Mouse (Mus musculus) megakaryocyte, adult 5-6 weeks (primary cell): ENCODE data around the gene Ifit1bl2. TPM values are rescaled to one million over a fixed set of nuclear protein-coding genes. Genes with fewer than 3 reads are reported as not detected.
"Not testable (repeated sequence)": the region's sequence is repeated elsewhere in the genome, so short reads cannot be mapped to it uniquely, and the experiment has no call there.

ENCODE experiments used
- ATAC-seq: 2 replicates; pipeline ENCODE4 v1.8.0; 2016; ENCODE audit warnings: mild to moderate bottlenecking, inconsistent platforms; ENCODE audit not compliant: poor library complexity, severe bottlenecking
- total RNA-seq, 2 experiments: library from RNA; stranded (forward) in 1 of 2; stranded (reverse) in 1 of 2; fragments of 153-499, 151-499 nt in 1 of 2; fragments of 221-1000, 200-1000 nt in 1 of 2; gene quantifications; 2 replicates each; pipeline versions ENCODE4 v1.2.3 to v1.2.4; 2015 to 2017

Ifit1bl2 gene
- 3.8 and 4.2 TPM in 2 replicates for total RNA-seq (2015)
- total RNA-seq (2017): 6.7 and 8.1 TPM in 2 replicates

DNA sequence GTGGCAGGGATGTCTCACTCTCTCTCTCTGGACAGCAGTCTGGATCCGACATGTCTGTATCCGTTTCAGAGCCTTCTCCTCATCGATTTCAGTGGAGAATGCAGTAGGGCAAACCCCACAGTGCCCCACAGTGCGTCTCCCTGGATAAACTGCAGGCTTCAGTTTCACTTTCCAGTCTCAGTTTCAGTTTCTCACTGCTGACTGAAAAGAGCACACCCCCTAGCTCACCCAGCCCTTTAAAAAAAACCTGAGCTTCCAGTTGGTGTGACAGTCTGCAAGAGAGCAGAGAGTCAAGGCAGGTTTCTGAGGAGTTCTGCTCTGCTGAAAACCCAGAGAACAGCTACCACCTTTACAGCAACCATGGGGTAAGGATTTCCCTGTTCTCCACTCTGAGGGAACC, at the start of gene Ifit1bl2, which contains the start of gene Ifit1:
Gene Ifit1bl2 (minus strand): TSS at position 121 of the 400 bp plus-strand sequence.
Gene Ifit1 (plus strand): TSS at position 249 of the 400 bp plus-strand sequence.
- peak; percentile 89 for ATAC-seq

DNA sequence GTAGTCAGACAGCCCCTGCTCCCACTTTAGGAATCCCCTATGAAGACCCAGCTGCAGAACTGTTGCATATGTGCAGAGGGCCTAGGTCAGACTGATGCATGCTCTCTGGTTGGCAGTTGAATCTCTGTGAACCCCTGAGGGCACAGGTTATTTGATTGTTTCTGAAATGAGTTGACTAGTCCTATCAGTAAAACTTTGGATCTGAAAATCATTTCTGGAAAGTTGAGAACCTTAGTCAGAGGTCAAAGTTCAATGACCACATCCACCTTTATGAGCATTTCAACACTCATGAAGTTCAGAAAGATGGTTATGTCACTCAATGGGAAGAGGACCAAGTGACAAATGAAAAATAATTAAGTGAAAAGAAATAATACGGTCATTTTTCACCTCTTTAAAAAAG, 45.0 kb upstream of the Ifit1bl2 start:
- no peak for ATAC-seq

DNA sequence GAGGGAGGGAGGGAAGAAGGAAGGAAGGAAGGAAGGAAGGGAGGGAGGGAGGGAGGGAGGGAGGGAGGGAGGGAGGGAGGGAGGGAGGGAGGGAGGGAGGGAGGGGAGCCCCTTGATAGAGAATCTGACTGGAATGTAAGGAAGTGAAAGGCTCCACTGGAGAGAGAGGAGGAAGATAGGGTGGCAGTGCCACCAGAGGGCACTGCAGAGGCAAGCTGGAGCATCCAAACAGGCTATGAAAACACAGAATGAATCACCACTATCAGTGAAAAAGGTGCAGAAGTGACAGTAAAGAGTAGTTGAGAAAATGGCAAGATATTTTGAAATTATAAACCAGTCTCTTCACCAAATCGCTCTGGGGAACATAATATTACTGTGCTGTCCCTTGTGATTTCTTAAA, 44.3 kb upstream of the Ifit1bl2 start:
- ATAC-seq: peak; percentile 45; the same call in 1 of the 2 replicates

DNA sequence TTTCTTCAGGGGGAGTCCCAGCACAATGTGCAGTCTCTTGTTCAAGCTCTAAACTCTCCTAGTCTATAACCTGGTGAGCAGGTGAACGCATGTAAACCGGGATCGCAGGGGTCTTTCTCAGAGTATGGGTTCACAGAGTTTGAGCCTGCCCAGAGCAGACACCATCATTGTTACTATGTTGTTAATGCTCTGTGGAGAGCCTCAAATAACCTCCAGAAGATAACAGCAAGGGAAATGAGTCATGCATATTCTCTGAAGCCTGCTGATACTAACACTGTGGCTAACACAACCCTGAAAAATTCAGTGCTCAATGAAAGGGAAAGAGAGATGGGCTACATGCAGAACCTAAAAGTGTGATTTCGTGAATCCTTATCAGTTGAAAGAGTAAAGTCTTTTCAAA, 37.9 kb upstream of the Ifit1bl2 start:
- no peak for ATAC-seq

DNA sequence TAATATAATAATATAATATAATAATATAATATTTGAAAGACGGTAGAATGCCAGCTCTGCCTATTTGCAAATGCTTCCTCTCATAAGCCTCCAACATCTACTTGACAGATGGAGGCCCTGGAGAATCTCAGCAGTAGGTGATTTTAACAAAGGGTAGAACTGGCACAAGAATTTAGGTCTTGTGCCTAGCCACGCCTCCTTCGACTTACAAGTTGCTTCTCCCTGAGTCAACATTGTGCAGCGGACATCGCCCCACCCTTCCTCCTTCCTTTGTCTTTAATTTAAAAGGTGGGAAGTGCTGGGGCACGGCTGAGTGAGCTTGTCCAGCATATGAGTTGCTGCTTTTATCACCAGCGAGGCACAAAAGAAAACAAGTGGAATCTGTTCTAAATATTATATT, 32.9 kb upstream of the Ifit1bl2 start:
- ATAC-seq: no peak

DNA sequence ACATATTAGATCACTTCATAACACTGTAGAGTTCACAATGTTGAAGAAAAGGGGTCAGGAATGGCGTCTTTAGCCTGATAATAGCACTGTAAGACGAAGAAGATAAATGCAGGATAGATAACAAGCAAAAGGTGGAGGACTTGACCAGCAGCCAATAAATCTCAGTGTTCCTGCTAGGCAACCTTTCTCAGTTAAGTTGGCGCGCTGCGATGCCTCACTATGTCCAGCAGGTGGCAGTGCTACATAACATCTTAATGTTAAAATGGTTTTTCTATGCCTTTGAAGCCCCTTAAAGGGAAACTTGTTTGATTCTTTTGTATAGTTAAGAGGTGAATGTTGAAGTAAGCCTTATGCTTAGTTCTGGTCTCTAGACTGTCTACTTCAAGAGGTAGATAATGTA, 25.6 kb upstream of the Ifit1bl2 start:
- ATAC-seq: peak; percentile 75

DNA sequence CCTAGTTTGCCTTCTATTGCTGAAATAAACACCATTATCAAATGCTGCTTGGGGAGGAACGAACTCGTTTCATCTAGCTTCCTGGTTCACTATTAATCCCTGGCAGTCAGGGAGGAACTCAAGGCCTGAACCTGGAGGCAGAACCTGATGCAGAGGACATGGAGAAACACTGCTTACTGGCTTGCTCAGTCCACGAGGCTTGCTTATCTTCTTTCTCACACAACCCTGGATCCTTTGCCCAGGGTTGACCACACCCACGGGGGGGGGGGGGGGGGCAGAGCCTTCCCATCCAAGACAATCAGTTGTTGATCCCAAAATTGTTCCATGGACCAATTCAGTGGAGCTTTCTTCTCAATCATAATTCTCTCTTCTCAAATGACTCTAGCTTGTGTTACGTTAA, 22.2 kb upstream of the Ifit1bl2 start:
- ATAC-seq: no peak

DNA sequence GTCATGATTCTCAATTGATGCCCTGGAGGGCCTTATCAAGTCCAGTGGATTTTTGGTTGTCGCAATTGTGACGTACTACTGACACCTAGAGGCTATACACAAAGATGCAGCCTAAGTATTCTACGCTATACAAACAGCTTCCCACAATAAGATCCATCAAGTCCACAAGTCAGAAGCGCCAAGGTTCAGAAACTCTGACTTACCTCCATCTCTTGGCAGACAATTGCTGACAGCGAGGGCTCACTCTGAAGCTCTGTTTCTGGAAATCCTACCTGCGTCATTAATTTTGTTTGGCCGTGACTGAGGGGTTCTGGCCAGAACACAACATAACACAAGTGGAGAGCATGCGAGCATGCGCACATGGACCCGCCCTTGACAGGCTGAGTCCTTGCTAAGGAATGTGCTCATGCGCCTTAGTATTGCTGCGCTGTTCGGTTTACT, 21.5 kb upstream of the Ifit1bl2 start:
- ATAC-seq: peak; percentile 86

DNA sequence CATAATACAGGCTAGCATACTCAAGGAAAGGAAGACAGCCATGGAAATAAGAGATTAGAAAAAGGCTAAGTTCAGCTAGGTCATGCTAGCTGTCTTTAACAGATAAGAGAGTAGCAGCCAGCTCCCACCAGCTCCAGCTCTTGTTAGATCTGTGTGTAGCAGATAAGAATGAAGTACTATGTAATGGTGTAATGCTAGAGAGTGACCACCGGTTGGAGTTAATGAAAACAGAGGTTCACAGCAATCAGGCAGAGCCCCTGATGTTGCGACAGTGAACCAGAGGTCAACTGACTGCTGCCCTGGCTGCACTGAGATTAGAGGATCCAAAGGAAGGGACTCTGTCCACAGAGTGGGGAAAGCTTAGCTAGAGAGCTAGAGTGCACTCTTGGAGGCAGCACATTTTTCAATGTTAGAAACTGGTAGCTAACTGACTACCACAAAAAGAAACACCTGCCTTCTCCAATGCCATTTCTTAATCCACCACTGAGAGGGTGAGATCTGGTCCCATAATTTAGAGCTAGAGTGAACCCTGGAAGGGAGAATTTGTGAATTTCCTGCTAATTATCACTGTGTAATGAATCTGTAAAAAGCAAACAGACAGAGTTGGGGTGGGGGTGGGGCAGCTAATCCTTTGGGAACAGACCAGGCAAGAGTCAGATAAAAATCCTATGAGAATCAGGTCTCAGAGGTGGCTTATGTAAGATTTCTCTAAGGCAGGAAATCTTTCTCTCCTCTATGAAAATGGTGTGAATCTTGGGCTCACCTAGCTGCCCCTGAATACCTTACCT, 16.2 kb upstream of the Ifit1bl2 start:
- ATAC-seq: peak; percentile 69

DNA sequence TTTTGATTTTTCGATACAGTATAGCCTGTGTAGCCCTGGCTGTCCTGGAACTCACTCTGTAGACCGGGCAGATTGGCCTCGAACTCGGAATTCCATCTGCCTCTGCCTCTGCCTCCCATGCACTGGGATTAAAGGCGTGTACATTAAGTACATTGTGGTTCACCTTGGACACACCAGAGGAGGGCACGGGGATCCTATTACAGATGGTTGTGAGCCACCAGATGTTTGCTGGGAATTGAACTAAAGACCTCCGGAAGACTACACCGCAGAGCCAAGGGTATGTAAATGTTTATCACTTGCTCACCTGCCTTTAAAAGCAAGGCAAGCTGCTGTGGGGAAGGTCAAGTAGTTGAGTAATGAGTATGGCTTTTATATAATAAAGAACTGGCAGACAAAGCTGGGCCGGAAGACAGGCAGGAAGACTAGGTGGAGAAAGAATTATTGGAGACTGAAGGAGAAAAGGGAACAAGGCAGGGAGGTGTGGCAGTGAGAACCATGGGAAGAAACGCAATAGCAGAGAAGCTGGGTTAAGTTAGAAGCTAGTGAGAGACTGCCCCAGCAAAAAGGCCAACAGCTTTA, 14.8 kb upstream of the Ifit1bl2 start:
- ATAC-seq: no peak

DNA sequence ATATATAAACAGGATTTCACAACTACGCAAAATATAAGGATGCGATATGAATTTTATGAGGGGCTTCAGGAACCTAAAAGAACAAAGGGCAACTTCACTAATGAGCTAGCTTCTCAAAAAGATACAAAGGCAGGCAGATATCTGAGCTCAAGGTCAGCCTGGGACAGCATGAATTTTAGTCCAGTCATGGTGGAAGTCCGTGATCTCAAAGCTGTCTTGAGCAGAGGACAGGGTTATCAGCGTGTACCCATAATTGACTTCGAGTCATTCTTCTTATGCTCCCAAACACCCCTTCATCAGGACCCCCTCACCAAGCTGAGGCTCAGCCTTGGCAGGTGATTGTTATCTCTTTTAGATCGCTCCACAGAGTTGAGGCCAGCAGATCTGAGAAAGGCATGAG, 10.5 kb upstream of the Ifit1bl2 start:
- no peak for ATAC-seq

DNA sequence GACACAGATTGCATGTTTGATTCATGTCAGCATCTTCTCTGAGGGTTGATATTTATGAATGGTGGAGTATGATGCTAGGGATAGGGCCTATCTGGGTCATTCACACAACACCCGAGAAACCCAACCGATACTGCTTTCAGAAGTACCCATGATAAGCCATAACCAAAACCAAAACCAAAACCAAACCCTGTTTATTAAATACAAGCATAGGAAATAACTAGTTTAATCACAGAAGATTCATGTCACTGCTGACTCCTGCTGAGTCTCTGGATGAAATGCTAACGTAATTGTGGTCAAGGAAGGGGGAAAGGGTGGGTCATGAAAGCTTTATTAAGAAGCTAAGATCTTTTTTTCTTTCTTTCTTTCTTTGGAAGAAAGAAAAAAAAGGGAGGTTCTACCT, 9.7 kb upstream of the Ifit1bl2 start:
- no peak for ATAC-seq

DNA sequence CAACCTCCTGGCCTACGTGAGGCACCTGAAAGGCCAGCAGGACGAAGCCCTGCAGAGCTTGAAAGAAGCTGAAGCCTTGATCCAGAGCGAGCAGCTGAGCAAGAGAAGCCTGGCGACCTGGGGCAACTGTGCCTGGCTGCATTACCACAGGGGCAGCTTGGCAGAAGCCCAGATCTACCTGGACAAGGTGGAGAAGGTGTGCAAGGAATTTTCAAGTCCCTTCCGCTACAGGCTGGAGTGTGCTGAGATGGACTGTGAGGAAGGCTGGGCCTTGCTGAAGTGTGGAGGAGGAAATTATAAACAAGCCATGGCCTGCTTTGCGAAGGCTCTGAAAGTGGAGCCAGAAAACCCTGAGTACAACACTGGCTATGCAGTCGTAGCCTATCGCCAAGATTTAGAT, 7.1 kb upstream of the Ifit1bl2 start:
- ATAC-seq: not testable (repeated sequence)

DNA sequence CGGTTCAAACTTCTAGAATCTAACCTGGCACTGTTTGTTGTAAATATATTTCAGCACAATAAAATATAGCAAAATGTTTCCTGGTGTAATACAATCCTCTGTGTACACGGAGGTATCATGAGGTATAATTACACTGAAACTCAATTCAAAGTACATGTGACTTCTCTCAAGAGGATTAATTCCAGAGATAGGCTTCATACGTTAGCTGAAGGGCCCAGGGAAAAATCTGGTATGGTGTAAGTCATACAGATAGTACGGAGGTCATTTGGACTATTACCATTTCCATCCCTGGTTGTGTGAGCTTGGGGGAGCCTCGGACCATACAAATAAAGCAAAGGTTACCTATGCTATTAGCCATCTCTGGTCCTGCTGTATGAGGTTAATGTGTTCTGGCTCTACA, 2.1 kb upstream of the Ifit1bl2 start:
- ATAC-seq: no peak

DNA sequence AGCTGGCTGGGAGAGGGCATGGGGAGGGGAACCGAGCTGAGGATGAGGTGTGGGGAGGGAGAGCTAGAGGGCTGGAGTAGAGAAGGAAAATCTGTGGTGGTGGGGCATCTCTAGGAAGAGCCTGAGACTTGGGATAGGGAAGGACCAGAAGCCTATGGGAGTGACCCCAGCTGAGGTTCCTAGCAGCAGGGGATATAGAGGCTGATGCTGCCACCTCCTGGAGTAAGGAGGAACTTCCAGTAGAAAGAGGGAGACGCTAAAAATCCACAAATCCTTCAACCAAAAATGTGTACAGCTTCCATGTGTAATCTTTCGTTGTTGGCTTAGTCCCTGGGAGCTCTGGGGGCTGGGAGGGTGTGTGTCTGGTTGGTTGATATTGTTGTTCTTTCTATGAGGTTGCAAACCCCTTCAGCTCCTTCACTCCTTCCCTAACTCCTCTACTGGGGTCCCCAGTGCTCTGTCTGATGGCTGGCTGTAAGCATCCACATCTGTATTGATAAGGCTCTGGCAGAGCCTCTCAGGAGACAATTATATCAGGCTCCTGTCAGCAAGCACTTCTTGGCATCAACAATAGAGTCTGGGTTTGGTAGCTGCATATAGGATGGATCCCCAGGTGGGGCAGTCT, 3.5 kb downstream of the Ifit1bl2 start:
- ATAC-seq: peak; percentile 66

DNA sequence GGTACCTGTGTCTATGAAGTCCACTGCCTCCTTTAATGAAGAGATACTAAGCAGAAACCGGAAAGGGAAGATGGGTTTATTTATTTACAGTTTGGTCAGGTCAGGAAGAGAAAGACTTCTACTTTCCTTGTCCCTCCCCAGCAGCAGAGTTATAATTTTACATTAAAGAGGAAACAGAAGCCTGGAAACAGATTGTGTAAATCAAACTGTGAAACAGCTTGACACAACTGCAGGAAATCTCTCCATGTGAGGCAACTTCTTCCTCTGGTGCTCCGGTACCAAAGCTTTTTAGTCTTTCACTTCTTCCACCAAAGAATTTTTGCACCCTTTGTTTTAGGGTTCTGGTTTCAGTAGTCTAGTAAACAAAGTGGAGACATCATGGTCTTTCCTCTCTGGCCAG, 7.1 kb downstream of the Ifit1bl2 start:
- ATAC-seq: peak; percentile 82

DNA sequence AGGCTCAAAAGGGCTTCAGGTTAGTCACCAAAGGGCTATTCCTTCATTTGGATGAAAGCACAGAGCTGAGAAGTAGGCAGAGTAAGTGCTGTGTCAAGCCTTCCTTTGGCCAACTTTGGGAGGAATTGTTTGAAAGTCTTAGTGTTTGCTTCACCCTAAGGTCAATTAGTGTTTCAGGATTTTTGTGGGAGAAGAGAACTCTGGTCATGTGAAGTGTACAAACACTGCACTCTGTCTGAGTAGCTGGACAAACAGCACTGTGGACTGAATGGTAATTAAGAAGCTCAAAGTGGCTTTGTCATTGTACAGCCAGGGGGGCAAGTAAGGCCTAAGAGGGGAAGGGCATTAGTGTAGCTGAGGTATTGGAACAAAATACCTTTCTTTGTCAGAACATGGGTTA, 9.1 kb downstream of the Ifit1bl2 start:
- no peak for ATAC-seq

DNA sequence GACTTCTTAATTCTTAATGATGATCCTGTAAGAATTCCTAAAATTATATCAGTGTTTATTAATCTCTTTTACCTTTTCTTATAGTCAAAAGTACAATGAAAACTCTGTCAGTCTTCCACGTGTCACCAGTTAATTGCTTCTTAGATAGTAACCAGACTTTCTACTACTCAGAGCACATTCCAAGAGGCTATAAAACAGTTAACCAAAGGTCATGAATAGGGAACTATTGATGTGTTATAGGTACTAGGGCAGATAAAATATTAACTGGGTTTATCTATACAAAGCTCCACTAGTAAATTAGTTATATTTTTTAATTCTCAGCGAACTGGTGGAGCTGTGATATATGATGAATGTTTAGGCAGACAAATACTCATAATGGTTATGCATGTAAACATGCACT, 13.0 kb downstream of the Ifit1bl2 start:
- ATAC-seq: no peak

DNA sequence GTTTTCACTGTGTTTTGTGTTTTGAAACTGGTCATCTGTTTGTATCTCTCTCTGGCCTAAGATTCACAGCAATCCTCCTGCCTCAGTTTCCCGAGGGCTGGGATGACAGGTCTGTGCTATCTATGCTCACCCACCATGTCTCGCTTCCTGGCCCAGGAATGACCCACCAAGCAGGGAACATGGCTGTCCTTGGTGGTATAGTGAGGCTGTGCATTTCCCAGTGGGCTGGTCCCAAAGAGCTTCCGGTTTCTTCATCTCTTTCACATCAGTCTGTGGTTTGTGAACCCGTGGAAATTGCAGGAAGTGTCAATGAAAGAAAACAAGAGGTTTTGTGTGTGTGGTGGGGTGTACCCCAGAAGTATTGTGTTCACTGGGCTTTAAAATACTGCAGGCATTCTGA, 15.9 kb downstream of the Ifit1bl2 start:
- peak; percentile 89 for ATAC-seq

DNA sequence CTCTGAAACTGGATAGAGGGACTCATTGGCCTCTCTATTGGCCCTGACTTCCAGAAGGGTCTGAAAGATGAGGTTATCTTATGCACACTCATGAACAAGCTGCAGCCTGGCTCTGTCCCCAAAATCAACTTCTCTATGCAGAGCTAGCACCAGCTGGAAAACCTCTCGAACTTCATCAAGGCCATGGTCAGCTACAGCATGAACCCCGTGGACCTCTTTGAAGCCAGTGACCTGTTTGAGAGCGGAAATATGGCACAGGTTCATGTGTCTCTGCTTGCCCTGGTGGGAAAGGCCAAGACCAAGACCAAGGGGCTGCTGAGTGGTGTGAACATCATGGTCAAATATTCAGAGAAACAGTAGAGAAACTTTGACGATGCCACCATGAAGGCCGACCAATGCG, 16.8 kb downstream of the Ifit1bl2 start:
- no peak for ATAC-seq

DNA sequence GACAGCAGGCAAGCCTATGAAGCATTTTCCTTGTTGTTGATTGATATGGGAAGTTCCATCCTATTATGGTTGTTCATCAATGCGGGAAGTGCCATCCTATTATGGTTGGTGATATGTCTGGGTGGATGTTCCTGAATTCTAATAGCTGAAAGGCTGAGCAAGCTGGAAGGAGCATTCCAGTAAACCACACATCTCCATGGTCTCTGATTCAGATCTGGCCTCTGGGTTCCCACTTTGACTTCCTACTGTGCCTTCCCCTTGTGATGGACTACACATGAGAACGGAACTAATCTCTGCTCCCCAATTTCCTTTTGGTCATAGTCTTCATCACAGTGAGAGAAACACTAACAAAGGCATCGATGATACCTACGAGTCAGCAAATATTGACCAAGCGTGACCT, 19.7 kb downstream of the Ifit1bl2 start:
- no peak for ATAC-seq
